Mouse (Mus musculus) embryonic facial prominence, embryonic 14.5 days (tissue): ENCODE results near the gene Serbp1. TPM values are rescaled to one million over a fixed set of nuclear protein-coding genes. Genes with fewer than 3 reads are reported as not detected.
A peak's percentile ranks its signal among the peaks of the same experiment; 100 is the strongest.

Source experiments
- ATAC-seq: fragments of 200-750 bp; cut with Nextera tagmentation; 2 replicates; pipeline ENCODE4 v1.8.0; 2017; ENCODE audit warnings: low read depth, moderate number of reproducible peaks, moderate TSS enrichment
- DNase-seq: peaks from one replicate; pipeline ENCODE4 v3.0.0-alpha.2; 2015; ENCODE audit warnings: low spot score
- H3K27ac ChIP-seq: fragments of 300-500 bp; sonication (generic); replicated peaks from 2 replicates; pipeline ENCODE4 v1.5.1; 2014; ENCODE audit warnings: low read depth, mild to moderate bottlenecking, low read length, moderate library complexity
- H3K27me3 ChIP-seq: fragments of 300-500 bp; sonication (generic); replicated peaks from 2 replicates; pipeline ENCODE4 v1.6.1; 2014; ENCODE audit warnings: low read length; ENCODE audit not compliant: control insufficient read depth, insufficient read depth
- H3K36me3 ChIP-seq: fragments of 300-500 bp; sonication (generic); 2 replicates; pipeline ENCODE4 v1.6.1; 2014; ENCODE audit warnings: low read length, mixed read lengths; ENCODE audit not compliant: control insufficient read depth, insufficient read depth
- H3K4me1 ChIP-seq: fragments of 300-500 bp; sonication (generic); 2 replicates; pipeline ENCODE4 v1.6.1; 2014; ENCODE audit warnings: antibody characterized with exemption, low read length; ENCODE audit not compliant: control insufficient read depth, insufficient read depth
- H3K4me2 ChIP-seq: fragments of 300-500 bp; sonication (generic); 2 replicates; pipeline ENCODE4 v1.6.1; 2014; ENCODE audit warnings: low read depth, mild to moderate bottlenecking, low read length, moderate library complexity, mixed read lengths
- H3K4me3 ChIP-seq: fragments of 300-500 bp; sonication (generic); 2 replicates; pipeline ENCODE4 v1.5.1; 2014; ENCODE audit warnings: low read depth, mild to moderate bottlenecking, low read length
- H3K9ac ChIP-seq: fragments of 300-500 bp; sonication (generic); 2 replicates; pipeline ENCODE4 v1.6.1; 2014; ENCODE audit warnings: low read depth, mild to moderate bottlenecking, low read length, moderate library complexity, mixed read lengths
- H3K9me3 ChIP-seq: fragments of 300-500 bp; sonication (generic); 2 replicates; pipeline ENCODE4 v1.6.1; 2016; ENCODE audit warnings: low read length; ENCODE audit not compliant: control insufficient read depth
- WGBS: fragments of 180-500 bp; shearing (Covaris S2); extraction: QIAGEN DNeasy Blood & Tissue Kit; methylation state at CpG from one replicate; pipeline ENCODE4 v1.1.7; 2014; 5-methylcytosine and 5-hydroxymethylcytosine counted together
- polyA plus RNA-seq: library from polyadenylated mRNA; unstranded; fragments of >200 nt; fragmentation: Nextera tagmentation; extraction: Ambion mirVana; gene quantifications from 2 replicates; pipeline ENCODE4 v1.2.1, GENCODE M21; 2014

Serbp1 gene
- polyA plus RNA-seq, 1 experiment from 2014 or later: 426 TPM

DNA sequence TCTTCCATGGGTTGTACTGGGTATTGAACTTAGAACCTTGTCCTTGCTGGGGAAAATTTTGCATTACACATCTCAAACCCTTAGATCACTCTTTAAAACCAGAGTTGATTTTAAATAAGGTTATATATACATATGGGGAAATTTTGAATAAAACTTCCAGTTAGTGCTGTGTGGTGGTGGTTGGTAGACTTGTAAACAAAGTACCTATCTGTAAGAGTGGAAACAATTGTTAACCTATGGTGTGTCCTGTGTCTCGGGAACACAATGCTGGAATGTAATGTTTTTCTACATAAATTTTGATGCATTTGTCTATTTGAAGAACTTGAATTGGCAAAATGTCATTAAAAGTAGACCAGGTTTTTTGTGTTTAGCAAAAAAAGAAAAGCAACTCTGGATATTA, 31.0 kb downstream of the Serbp1 start:
- WGBS: 4% methylated on average over 1 of the region's 1 CpGs
- DNase-seq: no peak
- Histone ChIP-seq H3K27me3 (no peaks in the 10 kb centered on the region), H3K9ac (peak overlapping the region; percentile 21; the same call in 1 of the 2 replicates), H3K4me1 (peaks cover 3% of the 10 kb centered on the region), H3K9me3 (no peaks in the 10 kb centered on the region), H3K4me3 (peak overlapping the region; percentile 100), H3K4me2 (peak overlapping the region; percentile 84), H3K27ac (no peak overlapping the region), H3K36me3 (peaks cover 23% of the 10 kb centered on the region)
- ATAC-seq: no peak

DNA sequence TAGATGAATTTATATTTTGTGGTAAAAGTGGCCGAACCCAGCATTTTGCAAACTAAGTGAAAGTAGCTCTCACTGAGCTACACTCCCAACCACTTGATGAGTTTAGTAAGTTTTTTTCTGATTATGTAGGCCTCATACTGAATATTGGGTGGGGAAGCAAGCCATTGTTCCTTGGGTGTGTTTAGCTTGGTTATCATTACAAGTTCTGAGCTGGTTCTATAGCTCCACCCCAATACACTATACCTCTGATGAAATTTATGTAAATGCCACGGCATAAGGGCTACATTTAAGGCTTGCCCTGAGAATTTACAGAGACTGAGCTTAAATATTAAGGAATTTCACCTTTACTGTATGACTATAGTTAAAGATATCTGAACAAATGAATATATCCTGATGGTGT, 31.5 kb downstream of the Serbp1 start:
- H3K36me3 ChIP-seq: peaks cover 28% of the 10 kb centered on the region
- DNase-seq (no peak), ATAC-seq (no peak)
- peak overlapping the region; percentile 21; the same call in 1 of the 2 replicates for H3K9ac ChIP-seq
- no peak overlapping the region for H3K27ac ChIP-seq
- peak overlapping the region; percentile 100 for H3K4me3 ChIP-seq
- no peaks in the 10 kb centered on the region for H3K27me3 ChIP-seq
- peaks cover 3% of the 10 kb centered on the region for H3K4me1 ChIP-seq
- 30% methylated on average over 2 of the region's 2 CpGs for WGBS
- H3K9me3 ChIP-seq: no peaks in the 10 kb centered on the region
- peak overlapping the region; percentile 84 for H3K4me2 ChIP-seq

DNA sequence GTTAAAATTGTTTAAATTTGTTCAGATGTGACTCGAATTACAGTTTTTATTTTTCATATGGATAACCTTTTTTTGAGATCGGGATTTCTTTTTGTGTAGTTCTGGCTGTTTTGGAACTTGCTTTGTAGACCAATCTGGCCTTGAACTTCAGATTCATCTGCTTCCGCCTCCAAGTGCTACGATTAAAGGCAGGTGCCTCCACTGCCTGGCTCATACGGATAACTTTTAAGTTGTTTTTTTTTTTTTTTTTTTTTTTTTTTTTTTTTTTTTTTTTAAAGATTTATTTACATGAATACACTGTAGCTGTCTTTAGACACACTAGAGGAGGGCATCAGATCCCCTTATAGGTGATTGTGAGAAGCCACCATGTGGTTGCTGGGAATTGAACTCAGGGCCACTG, 40.0 kb downstream of the Serbp1 start:
- Histone ChIP-seq H3K36me3 (peaks cover 81% of the 10 kb centered on the region), H3K4me2 (no peak overlapping the region), H3K27me3 (no peaks in the 10 kb centered on the region)

DNA sequence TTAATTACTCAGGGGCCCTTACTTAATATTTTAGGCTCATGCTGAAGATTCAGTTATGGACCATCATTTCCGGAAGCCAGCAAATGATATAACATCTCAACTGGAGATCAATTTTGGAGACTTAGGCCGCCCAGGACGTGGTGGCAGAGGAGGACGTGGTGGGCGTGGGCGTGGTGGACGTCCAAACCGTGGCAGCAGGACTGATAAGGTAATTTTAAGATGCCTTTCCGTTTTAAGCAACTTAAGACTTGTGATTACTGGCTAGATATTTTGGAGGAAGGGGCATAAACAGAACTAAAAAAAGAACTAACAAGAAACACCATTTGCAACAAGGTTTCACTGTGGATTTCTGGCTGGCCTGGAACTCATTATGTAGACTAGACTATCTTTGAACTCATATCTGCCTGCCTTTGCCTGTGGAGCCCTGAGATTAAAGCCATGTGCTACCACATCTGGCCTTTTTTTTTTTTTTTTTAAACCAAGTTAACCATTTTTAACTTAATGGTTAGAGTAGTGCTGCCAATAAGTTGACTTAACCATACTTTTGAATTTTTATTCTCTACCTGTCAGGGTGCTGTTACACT, 43.7 kb downstream of the Serbp1 start:
- Histone ChIP-seq H3K4me2 (no peak overlapping the region), H3K36me3 (peaks cover 76% of the 10 kb centered on the region), H3K9me3 (no peaks in the 10 kb centered on the region), H3K27me3 (no peaks in the 10 kb centered on the region), H3K9ac (no peak overlapping the region), H3K4me3 (no peak overlapping the region), H3K4me1 (0 out of 2 replicates have a peak, but pooled peaks cover 4% of the 10 kb centered on the region), H3K27ac (no peak overlapping the region)
- no peak for DNase-seq
- ATAC-seq: no peak
- 67% methylated on average over 9 of the region's 9 CpGs for WGBS

More for the DNA sequence above, 40.0 kb downstream of the Serbp1 start:
- no peak overlapping the region for H3K4me3 ChIP-seq
- no peak overlapping the region for H3K9ac ChIP-seq
- H3K9me3 ChIP-seq: no peaks in the 10 kb centered on the region
- DNase-seq (no peak), ATAC-seq (no peak)
- WGBS: 72% methylated on average over 5 of the region's 5 CpGs
- H3K27ac ChIP-seq: no peak overlapping the region
- 0 out of 2 replicates have a peak, but pooled peaks cover 4% of the 10 kb centered on the region for H3K4me1 ChIP-seq

DNA sequence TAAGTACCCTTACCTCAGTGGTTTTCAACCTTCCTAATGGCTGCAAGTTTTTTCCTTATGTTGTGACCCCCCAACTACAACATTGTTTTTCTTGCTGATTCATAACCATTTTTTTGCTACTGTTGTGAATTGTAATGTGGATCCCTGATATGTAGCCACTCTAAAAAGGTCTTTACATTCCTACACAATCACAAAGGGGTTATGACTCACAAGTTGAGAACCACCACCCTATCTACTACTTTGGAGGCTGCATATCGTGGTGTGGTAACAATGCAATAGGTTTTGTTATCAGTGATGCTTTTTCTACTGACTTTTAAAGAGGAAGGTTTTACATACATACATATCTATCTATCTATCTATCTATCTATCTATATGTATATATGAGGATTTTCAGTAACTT, 44.9 kb downstream of the Serbp1 start:
- no peak overlapping the region for H3K4me2 ChIP-seq
- 0 out of 2 replicates have a peak, but pooled peaks cover 4% of the 10 kb centered on the region for H3K4me1 ChIP-seq
- H3K4me3 ChIP-seq: no peak overlapping the region
- ATAC-seq (no peak), DNase-seq (no peak)
- no peak overlapping the region for H3K9ac ChIP-seq
- H3K36me3 ChIP-seq: peaks cover 74% of the 10 kb centered on the region
- H3K27me3 ChIP-seq: no peaks in the 10 kb centered on the region
- 83% methylated on average over 1 of the region's 1 CpGs for WGBS
- H3K27ac ChIP-seq: no peak overlapping the region
- no peaks in the 10 kb centered on the region for H3K9me3 ChIP-seq

DNA sequence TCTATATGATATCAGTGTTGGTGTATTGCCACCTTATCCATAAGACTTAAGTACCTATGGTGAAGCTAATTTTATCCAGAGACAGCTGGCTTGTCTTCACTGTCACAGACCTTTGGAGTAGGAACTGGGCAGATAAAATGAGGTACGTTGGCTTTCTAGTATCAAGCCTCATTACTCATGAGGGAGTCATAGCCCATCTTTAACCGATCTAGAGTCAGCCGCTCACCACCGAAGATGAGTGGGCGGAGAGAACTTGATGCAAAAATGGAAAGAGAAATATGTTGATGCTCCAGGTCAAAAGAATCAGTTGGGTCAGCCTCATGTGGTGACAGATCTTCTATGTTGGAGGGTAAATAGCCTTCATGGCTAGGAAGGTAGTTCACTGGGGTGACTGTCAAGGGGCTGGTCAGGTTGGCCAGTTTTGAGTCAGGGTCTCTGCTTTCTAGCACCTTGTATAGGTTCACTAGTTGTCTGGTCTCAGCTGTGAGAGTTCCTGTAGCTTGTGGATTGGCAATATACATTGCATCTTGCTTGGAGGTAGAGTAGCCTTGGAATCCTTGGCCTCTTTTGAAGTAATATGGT, 54.2 kb downstream of the Serbp1 start:
- H3K4me3 ChIP-seq: no peak overlapping the region
- no peaks in the 10 kb centered on the region for H3K9me3 ChIP-seq
- ATAC-seq (no peak), DNase-seq (no peak)
- H3K4me2 ChIP-seq: no peak overlapping the region
- H3K4me1 ChIP-seq: no peaks in the 10 kb centered on the region
- 84% methylated on average over 5 of the region's 5 CpGs for WGBS
- H3K27ac ChIP-seq: no peak overlapping the region
- no peak overlapping the region for H3K9ac ChIP-seq
- no peaks in the 10 kb centered on the region for H3K27me3 ChIP-seq
- H3K36me3 ChIP-seq: peaks cover 19% of the 10 kb centered on the region; the same call in 1 of the 2 replicates

DNA sequence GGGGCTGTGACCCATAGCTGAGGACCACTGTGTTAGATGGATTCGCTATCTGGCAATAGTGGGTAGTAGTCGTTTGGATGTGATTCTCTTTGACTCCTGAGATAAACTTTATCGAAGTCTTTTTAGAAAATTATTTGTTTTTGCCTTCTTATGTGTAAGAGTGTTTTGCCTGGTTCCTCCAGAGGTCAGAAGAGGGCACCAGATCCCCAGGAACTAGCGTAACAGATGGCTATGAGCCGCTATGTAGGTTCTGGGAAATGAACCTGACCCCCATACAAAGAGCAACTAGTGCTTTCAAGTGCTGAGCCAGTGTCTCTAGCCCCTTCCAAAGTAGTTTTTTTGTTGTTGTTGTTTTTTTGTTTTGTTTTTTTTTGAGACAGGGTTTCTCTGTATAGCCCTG, 58.1 kb downstream of the Serbp1 start:
- Histone ChIP-seq H3K9me3 (no peaks in the 10 kb centered on the region), H3K27me3 (no peaks in the 10 kb centered on the region), H3K4me1 (peaks cover 10% of the 10 kb centered on the region; the same call in 1 of the 2 replicates), H3K36me3 (0 out of 2 replicates have a peak, but pooled peaks cover 4% of the 10 kb centered on the region), H3K4me2 (no peak overlapping the region), H3K27ac (no peak overlapping the region), H3K9ac (no peak overlapping the region), H3K4me3 (no peak overlapping the region)
- 50% methylated on average over 5 of the region's 5 CpGs for WGBS
- DNase-seq: no peak
- ATAC-seq: no peak

DNA sequence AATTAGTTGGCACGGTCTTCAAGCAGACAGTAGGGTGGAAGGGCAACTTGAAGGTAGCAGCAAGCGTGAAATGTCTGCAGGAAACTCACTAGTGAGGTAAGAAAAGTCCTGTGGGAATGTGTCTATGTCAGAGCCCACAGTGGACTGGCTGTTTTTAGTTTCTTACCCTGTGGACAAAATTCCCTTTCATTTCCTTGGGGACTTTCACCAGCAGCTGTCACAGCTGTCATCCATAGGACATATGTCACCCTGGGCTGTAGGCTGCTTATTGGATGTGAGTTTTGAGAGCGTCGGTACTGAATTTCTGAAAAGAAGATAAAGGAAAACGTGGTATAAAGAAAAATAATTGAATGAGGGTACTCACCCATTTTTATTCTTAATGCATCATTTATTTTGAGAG, 60.8 kb downstream of the Serbp1 start:
- no peak overlapping the region for H3K9ac ChIP-seq

DNA sequence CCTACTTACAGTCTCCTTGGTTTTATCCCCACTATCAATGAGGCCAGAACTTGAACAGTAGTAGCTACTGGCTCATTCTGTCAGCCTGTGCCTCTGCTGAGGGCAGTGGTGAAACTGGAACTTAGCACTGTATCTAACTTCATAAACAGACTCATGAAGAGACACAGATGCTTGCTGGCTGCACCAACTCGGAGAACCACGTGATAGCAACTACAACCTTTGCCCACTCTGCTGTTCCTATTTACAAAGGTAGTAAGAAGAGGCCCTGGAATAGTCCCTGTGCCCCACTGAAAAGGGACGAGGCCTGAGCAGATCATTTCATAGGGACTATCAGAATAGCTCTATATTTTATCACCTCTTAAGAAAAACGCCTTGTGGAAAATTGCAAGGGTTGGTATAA, 62.3 kb downstream of the Serbp1 start:
- no peak overlapping the region for H3K4me3 ChIP-seq
- no peak overlapping the region for H3K9ac ChIP-seq
- H3K4me1 ChIP-seq: peaks cover 10% of the 10 kb centered on the region; the same call in 1 of the 2 replicates
- no peak overlapping the region for H3K4me2 ChIP-seq
- WGBS: 52% methylated on average over 4 of the region's 4 CpGs
- no peaks in the 10 kb centered on the region for H3K9me3 ChIP-seq
- ATAC-seq (no peak), DNase-seq (no peak)
- H3K27ac ChIP-seq: peak overlapping the region; percentile 29; the same call in 1 of the 2 replicates
- H3K27me3 ChIP-seq: no peaks in the 10 kb centered on the region
- H3K36me3 ChIP-seq: no peaks in the 10 kb centered on the region

More for the DNA sequence above, 60.8 kb downstream of the Serbp1 start:
- Histone ChIP-seq H3K9me3 (no peaks in the 10 kb centered on the region), H3K27ac (no peak overlapping the region), H3K4me2 (no peak overlapping the region), H3K4me1 (peaks cover 10% of the 10 kb centered on the region; the same call in 1 of the 2 replicates), H3K4me3 (no peak overlapping the region), H3K36me3 (no peaks in the 10 kb centered on the region), H3K27me3 (no peaks in the 10 kb centered on the region)
- 72% methylated on average over 5 of the region's 5 CpGs for WGBS
- DNase-seq (no peak), ATAC-seq (no peak)
